Mouse (Mus musculus): ENCODE measurements around the gene Togaram1. TPM values are rescaled to one million over a fixed set of nuclear protein-coding genes. Genes with fewer than 3 reads are reported as not detected.

Togaram1 gene
- total RNA-seq (2012; rRNA removed) (15.2 and 15.9 TPM in 2 replicates), polyA plus RNA-seq (2012; ENCODE audit: insufficient read depth in 1 of 2, insufficient read length in 2 of 2, low read depth in 1 of 2, low replicate concordance in 2 of 2, missing spikeins in 1 of 2) (10 to 100 TPM; 14.8 to 22.7 TPM)

DNA sequence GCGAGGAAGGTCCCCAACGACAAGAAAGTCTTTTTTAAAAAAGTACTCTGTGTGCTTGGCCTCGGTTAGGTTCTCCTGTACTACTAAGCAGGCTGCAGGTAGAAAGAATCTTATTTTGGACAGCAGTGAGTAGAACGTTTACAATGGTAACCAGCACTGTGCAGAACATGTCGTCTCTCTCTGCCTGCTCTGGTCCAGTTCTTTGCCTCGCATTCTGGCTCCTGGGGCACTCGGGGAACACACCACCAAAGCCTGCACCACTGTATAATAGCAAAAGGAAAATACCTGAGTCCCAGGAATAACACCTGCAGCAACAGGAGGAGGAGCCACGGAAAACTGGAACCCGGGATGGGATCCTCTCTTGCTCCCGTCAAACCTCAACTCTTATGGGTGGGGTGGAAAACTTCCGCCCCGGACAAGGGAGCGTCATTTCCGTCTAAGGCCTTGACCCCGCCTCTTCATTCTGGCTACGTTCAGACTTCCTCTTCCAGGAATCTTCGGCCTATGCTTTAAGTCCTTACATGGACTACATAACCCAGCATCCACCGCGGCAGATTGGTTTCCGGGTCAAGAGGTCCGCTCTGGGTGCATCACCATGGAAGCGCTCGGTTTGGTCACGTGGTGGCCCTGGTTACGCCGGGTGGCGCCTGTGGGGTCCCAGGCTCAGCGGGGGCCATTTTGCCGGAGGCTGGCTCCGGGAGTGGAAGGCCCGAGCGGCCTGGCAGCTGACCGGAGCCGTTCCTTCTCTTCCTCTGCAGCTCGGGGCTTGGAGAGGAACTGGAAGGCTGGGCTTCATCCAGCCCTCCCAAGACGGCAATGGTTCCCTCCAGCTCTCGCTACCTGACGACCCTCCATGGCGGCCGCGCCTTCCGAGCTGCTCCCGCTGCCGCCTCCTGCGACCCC is at the start of gene Togaram1, which contains the start of gene Klhl28:
TSS of gene Togaram1 (plus strand) at position 681 of the 903 bp plus-strand sequence.
TSS of gene Klhl28 (minus strand) at position 411 of the 903 bp plus-strand sequence.
- Histone ChIP-seq H3K27me3 (ENCODE audit: control insufficient read depth in 1 of 2, insufficient read depth in 2 of 2, low read length in 2 of 2) (no peaks in the 10 kb centered on the region), H3K4me1 (ENCODE audit: control insufficient read depth in 1 of 2, insufficient read depth in 2 of 2, low read length in 2 of 2) (peaks cover 0 to 7% of the 10 kb centered on the region in 2 experiments; a peak in 2 of 4 replicates), H3K9me3 (replicated peaks; ENCODE audit: insufficient read depth, low read length) (no peaks in the 10 kb centered on the region), H3K9ac (ENCODE audit: control insufficient read depth, low read depth, low read length, poor library complexity, severe bottlenecking) (peak within 1 kb of the TSS; percentile 97), H3K79me2 (ENCODE audit: control insufficient read depth, insufficient read depth, low read length, poor library complexity) (peaks cover 54% of the 10 kb centered on the region), H3K27ac (ENCODE audit: control insufficient read depth, low read depth, low read length) (peak within 1 kb of the TSS; percentile 65), H3K36me3 (ENCODE audit: control insufficient read depth in 1 of 2, insufficient read depth in 2 of 2, low read length in 2 of 2) (peaks cover 0 to 15% of the 10 kb centered on the region in 2 experiments; a peak in 2 of 4 replicates), H3K4me3 (ENCODE audit: control insufficient read depth in 1 of 2, insufficient read depth in 1 of 2, low read depth in 2 of 2, low read length in 2 of 2) (peak within 1 kb of the TSS; percentile 90 to 98)
- DNase-seq (ENCODE audit: low read depth, low spot score), result peak; percentile 99
- TF ChIP-seq POLR2AphosphoS2 (IDR thresholded peaks at IDR 0.05; ENCODE audit: low read length) (peak; percentile 79), CHD2 (IDR thresholded peaks at IDR 0.05; ENCODE audit: low read length) (peak; percentile 89), GATA1 (IDR thresholded peaks at IDR 0.05; ENCODE audit: low read depth, low read length) (no peak), RCOR1 (IDR thresholded peaks at IDR 0.05; ENCODE audit: low read depth, low read length) (0 out of 2 replicates have a peak, but pooled peaks have one; percentile 27), ZMIZ1 (IDR thresholded peaks at IDR 0.05; ENCODE audit: low read depth, low read length) (peak; percentile 89; the same call in 1 of the 2 replicates), MEF2A (IDR thresholded peaks at IDR 0.05; ENCODE audit: extremely low read depth, insufficient replicate concordance, low read depth, low read length, poor library complexity, severe bottlenecking) (peak; percentile 59; the same call in 1 of the 2 replicates), JUND (IDR thresholded peaks at IDR 0.05; ENCODE audit: low read depth, low read length) (no peak), TCF12 (IDR thresholded peaks at IDR 0.05; ENCODE audit: low read depth, low read length) (peak; percentile 72), MAX (IDR thresholded peaks at IDR 0.05; ENCODE audit: low read length) (peak; percentile 98), MAFK (IDR thresholded peaks at IDR 0.05; ENCODE audit: borderline replicate concordance, low read depth, low read length) (no peak), NRF1 (IDR thresholded peaks at IDR 0.05; ENCODE audit: insufficient read depth, low read depth, low read length, poor library complexity, severe bottlenecking) (peak; percentile 47; the same call in 1 of the 2 replicates), SMC3 (IDR thresholded peaks at IDR 0.05; ENCODE audit: low read depth, low read length) (no peak), USF1 (IDR thresholded peaks at IDR 0.05; ENCODE audit: low read depth, low read length) (peak; percentile 100), ZKSCAN1 (IDR thresholded peaks at IDR 0.05; ENCODE audit: low read depth, low read length) (no peak), TBP (IDR thresholded peaks at IDR 0.05; ENCODE audit: low read depth, low read length) (peak; percentile 74), CHD1 (IDR thresholded peaks at IDR 0.05; ENCODE audit: low read depth, low read length) (no peak; the same call in 1 of the 2 replicates), GABPA (IDR thresholded peaks at IDR 0.05; ENCODE audit: low read depth, low read length) (peak; percentile 54; the same call in 1 of the 2 replicates), ZNF384 (IDR thresholded peaks at IDR 0.05; ENCODE audit: low read depth, low read length) (no peak), MXI1 (IDR thresholded peaks at IDR 0.05; ENCODE audit: low read depth, low read length) (peak; percentile 97), MAZ (IDR thresholded peaks at IDR 0.05; ENCODE audit: low read depth, low read length) (peak; percentile 77; the same call in 1 of the 2 replicates), NELFE (IDR thresholded peaks at IDR 0.05; ENCODE audit: low read depth, low read length) (peak; percentile 94), TAL1 (IDR thresholded peaks at IDR 0.05; ENCODE audit: low read length) (no peak), HCFC1 (IDR thresholded peaks at IDR 0.05; ENCODE audit: low read depth, low read length) (peak; percentile 100), RAD21 (IDR thresholded peaks at IDR 0.05; ENCODE audit: low read depth, low read length) (no peak), CTCF (IDR thresholded peaks at IDR 0.05 in 2 of 3, conservative IDR thresholded peaks at IDR 0.05 in 1 of 3; ENCODE audit: control insufficient read depth in 1 of 3, insufficient read depth in 1 of 3, low read depth in 2 of 3, low read length in 3 of 3, poor library complexity in 1 of 3, severe bottlenecking in 1 of 3) (no peak), BHLHE40 (IDR thresholded peaks at IDR 0.05; ENCODE audit: borderline replicate concordance, low read depth, low read length) (peak; percentile 71; the same call in 1 of the 2 replicates), ELF1 (IDR thresholded peaks at IDR 0.05; ENCODE audit: low read depth, low read length) (peak; percentile 95), ZC3H11A (IDR thresholded peaks at IDR 0.05; ENCODE audit: low read depth, low read length) (no peak), EP300 (IDR thresholded peaks at IDR 0.05; ENCODE audit: low read depth in 1 of 2, low read length in 2 of 2) (peak in 1 of 2 experiments; percentile 45; a peak in 1 of 4 replicates), MYB (IDR thresholded peaks at IDR 0.05; ENCODE audit: low read depth, low read length) (no peak), POLR2A (IDR thresholded peaks at IDR 0.05; ENCODE audit: control insufficient read depth in 1 of 2, insufficient read depth in 1 of 2, low read depth in 1 of 2, low read length in 2 of 2, poor library complexity in 1 of 2) (peak; percentile 85 to 93), USF2 (IDR thresholded peaks at IDR 0.05; ENCODE audit: borderline replicate concordance in 1 of 2, insufficient read depth in 1 of 2, low read depth in 1 of 2, low read length in 2 of 2) (peak; percentile 80 to 95), MYC (IDR thresholded peaks at IDR 0.05; ENCODE audit: low read depth, low read length) (peak; percentile 77; the same call in 1 of the 2 replicates), SIN3A (IDR thresholded peaks at IDR 0.05; ENCODE audit: low read length) (peak; percentile 99)

Data from MEL (cell line).